Mouse (Mus musculus) ES-Bruce4 (cell line): ENCODE results near the gene Pax5.

Experiments
- CTCF ChIP-seq: IDR thresholded peaks from one replicate; pipeline ENCODE4 v1.8.1; 2011; ENCODE audit warnings: low read depth, low read length
- EP300 ChIP-seq: IDR thresholded peaks from 2 replicates; pipeline ENCODE4 v1.6.1; 2011; ENCODE audit warnings: low read depth, low read length; ENCODE audit not compliant: insufficient read depth
- POLR2A ChIP-seq: IDR thresholded peaks from one replicate; pipeline ENCODE4 v1.8.1; 2011; ENCODE audit warnings: low read length; ENCODE audit not compliant: insufficient read depth

- TF ChIP-seq CTCF (no peak), EP300 (no peak), POLR2A (no peak)
Measured at GRCm38 (mm10) chr4:44671035-44671434, 39.3 kb downstream of the Pax5 start.
